Mouse (Mus musculus) embryo, embryonic 9.5 days (tissue): ENCODE measurements around the gene Qrich2.
"Not testable (repeated sequence)": the region's sequence is repeated elsewhere in the genome, so short reads cannot be mapped to it uniquely, and the experiment has no call there.

Source experiments
- DNase-seq: peaks from one replicate; pipeline ENCODE4 v3.0.0-alpha.2; 2017; ENCODE audit errors: extremely low spot score

Gene Qrich2

GRCm38 (mm10) chr11:116430723-116431427, 35.2 kb downstream of the Qrich2 start:
- DNase-seq, result no peak

DNA sequence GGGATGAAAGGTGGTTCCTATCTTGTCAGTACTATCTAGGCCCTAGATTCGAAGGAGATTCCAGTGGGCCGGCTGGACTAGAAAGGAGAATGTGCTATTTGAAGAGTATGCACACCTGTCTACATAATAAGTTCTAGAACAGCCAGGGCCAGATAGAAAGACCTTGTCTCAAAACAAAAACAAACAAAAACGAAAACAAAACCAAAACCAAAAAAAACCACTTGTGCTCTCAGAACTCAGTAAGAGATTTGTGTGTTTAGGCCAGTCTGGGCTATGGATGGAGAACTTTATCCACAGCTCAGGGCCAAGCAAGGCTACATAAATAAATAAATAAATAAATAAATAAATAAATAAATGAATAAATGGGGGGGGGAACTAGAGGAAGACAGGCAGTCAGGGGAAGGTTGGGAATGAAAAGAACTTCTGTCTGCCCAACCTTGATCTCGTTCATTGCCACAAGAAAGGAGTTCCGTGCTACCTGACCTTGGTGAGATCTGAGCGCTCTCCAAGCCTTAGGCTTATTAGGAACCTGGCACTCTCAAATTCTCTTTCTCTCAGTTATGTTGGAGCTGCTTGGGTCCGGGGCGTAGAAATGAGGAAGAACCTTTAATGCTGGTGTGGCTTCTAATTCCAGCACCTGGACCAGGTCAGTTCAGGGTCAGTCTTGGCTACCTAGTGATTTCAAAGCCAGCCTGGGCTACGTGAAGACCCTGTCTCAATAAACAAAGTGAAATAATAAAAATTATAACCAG, 36.0 kb downstream of the Qrich2 start:
- no peak for DNase-seq

DNA sequence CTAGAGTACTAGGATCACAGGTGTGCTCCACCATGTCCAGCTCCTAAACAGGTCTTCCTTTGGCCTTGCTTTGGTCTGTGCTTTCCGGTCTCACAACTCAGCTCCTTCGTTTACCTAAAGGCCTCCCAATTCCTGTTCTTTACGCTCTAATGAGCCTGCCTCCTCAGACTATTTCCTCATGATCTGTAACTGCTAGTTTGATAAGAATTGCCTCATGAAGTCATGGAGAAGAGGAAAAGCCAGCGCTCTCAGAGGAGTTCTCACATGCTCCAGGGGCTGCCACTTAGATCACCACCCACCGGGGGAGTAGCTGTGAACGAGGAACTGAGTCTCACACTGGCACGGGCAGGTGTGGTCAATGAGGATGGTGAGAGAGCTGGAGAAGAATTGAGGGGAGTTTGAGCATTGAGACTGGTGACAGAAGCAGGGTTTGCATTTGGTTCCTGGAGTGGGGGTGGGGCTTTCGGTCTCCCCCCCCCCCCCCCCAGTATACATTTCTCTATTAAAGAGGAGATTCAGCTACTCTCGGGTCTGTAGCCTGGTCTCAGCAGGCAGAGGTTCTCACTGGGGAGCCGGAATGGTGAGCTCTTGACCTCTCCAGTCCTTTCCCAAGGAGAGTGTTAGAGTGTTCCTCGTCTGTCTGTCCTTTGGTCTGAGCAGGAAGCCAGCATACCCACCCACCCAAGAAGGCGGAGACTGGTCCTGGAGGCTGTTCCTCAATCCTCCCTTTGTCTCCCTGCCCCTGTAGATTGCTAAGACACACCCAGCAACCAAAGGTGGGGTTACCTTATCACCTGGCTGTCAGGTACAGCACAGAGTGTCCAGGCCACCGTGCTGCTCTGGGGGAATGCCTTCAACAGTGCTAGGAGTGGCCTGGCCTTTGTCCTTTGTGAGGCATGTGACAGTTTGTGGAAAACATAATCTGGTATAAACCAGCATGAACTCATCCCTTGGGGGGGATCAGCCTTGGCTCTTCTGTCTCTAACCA, 36.9 kb downstream of the Qrich2 start:
- no peak for DNase-seq

DNA sequence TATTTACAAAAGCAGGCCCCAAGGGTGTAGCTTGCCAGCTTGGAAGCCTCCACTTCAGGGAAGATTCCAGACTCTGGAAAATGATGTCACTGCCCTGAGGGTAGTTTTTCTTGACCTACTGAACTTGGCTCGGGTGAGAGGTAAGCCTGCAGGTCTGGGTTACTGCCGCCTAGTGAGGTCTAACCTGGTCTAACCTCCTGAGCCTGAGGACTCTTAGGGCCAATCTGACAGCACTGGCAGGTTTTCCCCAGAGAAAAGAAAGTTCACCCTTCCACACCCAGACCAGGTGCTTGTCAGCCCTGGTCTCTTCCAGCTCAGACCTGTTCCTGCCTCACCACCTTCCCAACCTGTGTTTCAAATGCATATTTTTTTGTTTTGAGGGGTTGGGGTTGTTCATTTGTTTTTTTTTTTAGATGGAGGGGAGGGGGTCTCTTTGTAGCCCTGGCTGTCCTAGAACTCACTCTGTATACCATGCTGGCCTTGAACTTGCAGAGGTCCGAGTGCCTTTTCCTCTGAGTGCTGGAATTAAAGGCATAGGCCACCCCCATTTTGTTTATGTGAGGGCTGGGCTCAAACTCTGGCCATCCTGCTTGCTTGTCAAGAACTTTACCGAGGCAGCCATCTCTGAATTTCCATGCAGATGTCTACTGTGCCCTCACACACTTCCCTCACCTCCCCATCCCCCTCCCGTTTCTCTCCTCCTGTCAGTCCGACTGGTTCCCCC, 39.0 kb downstream of the Qrich2 start:
- no peak for DNase-seq

DNA sequence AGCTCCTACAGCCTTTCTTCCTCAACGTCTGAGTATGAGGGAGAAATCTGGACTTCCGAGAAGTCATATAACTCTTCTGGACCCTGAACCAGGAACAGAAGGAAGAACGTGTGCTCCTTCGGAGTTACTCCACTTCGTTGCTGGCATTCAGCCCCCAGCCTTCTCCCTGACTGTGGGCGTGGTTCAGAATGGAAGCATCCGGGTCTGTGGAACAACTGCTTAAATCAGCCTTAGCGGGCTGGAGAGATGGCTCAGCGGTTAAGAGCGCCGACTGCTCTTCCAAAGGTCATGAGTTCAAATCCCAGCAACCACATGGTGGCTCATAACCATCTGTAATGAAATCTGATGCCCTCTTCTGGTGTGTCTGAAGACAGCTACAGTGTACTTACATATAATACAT, 39.7 kb downstream of the Qrich2 start:
- DNase-seq, result not testable (repeated sequence)

- no peak for DNase-seq
These were observed 41.2 kb downstream of the Qrich2 start for GRCm38 (mm10) chr11:116424621-116425407.

DNA sequence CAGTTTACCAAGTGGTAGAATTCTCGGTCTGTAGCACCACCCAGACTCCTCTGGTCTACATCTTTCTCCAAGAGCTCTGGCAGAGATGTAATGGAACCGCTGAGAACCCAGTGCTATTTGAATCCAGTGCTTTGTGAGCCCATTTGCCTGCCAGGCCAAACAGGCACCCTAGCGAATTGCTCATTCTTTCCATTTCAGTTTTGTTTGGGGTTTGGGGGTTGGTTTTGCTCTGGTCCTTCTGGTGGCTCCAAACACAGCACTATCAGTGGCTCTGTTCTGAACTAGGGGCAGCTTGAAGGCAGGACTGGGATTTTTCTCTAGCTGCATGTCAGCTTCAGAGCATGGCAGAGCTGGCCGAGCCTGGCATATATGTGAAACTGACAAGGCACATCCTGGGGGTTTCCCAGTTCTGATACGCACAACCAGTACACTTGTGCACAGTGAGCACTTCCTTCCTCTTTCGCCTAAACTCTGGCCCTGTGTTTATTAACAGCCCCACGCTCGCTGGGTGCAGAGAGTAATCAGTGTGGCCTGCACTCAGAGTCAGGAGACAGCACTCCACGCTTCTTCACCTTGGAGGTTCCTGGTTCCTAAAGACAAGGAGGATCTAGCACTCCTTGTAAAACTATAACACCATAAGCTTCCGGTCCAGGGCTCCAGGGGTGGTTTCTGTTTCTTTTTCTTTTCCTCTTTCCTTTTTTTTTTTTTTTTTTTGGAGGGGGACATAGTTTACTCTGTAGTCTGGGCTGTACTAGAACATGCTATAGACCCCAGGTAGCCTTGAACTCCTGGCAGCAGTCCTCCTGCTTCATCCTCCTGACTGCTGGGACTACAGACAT, 42.0 kb downstream of the Qrich2 start:
- no peak for DNase-seq

GRCm38 (mm10) chr11:116423214-116423613, 42.8 kb downstream of the Qrich2 start:
- DNase-seq, result no peak

- DNase-seq, result no peak
These were observed 43.5 kb downstream of the Qrich2 start for GRCm38 (mm10) chr11:116422562-116422961.

DNA sequence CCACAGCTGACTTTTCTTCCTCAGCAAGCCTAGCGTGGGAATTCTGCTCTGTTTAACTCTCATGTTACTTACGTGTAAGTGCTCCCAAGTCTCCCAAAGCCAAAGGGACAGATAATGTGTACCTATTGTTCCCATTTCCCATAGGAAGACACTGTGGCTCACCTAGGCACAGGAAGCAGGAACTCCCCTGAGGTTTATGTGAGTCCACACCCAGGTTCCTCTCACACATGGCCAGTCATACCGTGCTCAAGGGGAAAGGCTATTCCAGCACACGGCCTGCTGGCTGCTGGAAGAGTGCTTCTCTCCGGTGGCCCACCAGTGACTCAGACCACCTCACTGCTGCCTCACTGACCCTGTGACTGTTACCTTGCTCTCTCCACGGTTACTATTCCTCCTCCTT, 44.9 kb downstream of the Qrich2 start:
- no peak for DNase-seq

DNA sequence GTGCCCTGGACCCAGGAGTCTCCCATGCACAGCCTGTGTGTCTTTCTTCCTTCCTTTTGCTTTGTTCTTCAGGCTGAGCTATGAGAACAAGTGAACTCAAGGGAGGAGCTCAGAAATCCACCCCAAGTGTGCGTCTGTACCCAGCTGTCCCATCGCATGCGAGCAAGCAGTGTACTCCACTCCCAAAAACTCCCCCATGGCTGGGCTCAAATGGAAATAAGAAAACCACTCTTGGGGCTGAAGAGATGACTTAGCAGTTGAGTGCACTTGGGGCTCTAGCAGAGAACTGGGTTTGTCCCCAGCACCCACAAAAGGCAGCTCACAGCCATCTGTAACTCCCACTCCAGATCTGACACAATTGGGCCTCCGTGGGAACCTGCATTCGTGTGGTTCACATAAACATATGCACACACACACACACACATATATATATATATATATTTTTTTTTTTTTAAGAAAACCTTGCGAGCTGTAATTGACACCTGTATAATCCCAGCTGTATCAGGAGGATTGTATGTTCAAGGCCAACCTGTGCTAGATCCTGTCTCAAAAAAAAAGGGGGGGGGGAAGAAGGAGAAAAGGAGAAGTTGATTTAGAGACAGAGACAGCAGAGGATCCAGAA, 47.1 kb downstream of the Qrich2 start:
- DNase-seq, result no peak

GRCm38 (mm10) chr11:116418194-116418840, 47.7 kb downstream of the Qrich2 start:
- DNase-seq, result peak; percentile 67

DNA sequence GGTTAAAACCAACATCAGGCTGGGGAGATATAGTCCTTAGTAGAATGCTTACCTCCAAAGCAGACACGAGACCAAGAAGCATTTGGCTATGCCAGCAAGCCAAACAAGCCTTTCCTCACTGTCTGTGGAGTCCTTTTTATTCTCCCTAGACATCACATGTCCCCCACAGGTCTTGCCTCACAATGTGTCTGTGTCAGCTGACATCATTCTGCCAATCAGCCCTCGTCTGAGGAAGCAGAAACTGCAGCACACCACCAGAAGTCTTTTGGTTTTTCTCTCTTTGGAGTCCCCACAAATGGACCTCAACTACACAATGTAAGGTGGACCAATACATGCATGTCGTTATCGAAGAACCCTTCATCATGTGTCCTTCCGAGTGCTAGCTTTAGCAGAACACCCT, 49.0 kb downstream of the Qrich2 start:
- no peak for DNase-seq

DNA sequence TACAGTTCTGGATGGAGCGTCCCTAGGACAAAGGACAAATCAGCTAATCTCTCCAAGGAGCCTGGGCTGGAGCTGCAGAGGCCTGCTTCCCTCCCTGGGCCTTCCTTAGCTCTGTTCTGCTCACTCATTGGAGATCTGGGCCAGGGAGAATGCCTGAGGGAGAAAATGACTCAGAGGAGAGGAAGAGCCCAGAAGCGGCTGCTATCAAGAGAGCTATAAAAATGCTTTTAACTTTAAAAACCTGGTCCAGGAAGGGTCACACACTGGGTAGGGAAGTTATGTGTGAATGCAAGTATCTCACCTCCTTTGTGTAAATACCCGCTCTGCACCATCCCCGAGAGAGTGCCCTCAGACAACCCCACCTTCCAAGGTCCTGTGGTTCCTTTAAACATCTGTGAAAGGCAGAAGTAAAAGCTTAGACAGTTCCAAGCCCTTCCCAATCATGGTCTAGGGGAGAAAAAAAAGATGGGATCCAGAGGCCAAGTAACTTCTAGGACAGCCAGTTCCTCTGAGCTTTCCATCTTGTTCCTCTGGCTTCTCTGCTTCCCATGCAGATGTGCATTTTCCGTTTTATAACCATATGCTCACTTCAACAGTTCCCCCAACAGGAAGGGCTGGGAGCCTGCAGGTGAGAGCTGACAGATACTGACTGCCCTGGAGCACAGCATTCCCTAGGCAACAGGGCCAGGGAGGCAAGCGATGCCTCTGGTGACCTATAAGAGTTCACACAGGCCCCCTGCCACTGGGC, 49.7 kb downstream of the Qrich2 start:
- DNase-seq, result no peak

GRCm38 (mm10) chr11:116413631-116414022, 52.4 kb downstream of the Qrich2 start:
- no peak for DNase-seq

- DNase-seq, result peak; percentile 84
These were observed 53.0 kb downstream of the Qrich2 start, which contains the start of gene Rnf157 for GRCm38 (mm10) chr11:116412904-116413630. Gene Rnf157 (minus strand): TSS chr11:116413032.
